9 mouse cellular contexts compared by ENCODE assay signal in the genomic region with DNA sequence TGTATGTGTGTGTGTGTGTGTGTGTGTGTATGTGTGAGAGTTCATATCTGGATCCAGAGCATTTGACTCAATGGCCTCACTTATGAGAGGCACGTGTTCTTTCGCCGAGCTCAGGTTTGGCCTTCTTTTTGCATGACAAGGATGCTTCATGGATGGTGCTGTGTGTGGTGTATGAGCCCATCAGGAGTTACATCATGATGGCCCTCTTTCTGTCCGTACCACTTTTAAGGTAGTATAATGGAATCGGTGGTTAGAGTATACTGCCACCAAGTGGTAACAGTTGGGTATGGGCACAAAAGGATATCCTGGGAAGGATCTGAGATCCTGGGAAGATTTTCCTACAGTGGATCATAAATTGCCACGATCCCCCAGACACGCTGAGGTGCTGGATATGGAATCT. TPM values are rescaled to one million over a fixed set of nuclear protein-coding genes. Genes with fewer than 3 reads are reported as not detected.
DNase-seq lines count a peak whose midpoint lies in the region; ATAC-seq and TF ChIP-seq lines count a peak whose summit lies in the region.
"Had no signal": no experiment of that assay in that cellular context is flagged by ENCODE, and none has a peak within 500 bp of the region (broad histone marks: within the 10 kb centered on the region; RNA-seq: fewer than 3 reads in every experiment).

No protein-coding gene starts in this region.

- H3K36me3 ChIP-seq in kidney, adult 2 months (ENCODE audit: control insufficient read depth, insufficient read depth, low read length), result no peaks in the 10 kb centered on the region
- no peaks in the 10 kb centered on the region for H3K36me3 ChIP-seq in kidney, embryonic 14.5 days (ENCODE audit: control insufficient read depth, insufficient read depth, low read length)
- H3K36me3 ChIP-seq: midbrain, embryonic 12.5 days had no signal

- H3K27ac ChIP-seq in kidney, adult 2 months (ENCODE audit: insufficient read depth, low read depth, low read length), result no peak overlapping the region
- H3K27ac ChIP-seq in kidney, embryonic 14.5 days (ENCODE audit: low read depth, low read length), result no peak overlapping the region
- H3K27ac ChIP-seq: midbrain, embryonic 12.5 days had no signal

- H3K9me3 ChIP-seq in kidney, embryonic 14.5 days (ENCODE audit: control insufficient read depth, low read length), result no peaks in the 10 kb centered on the region
- H3K9me3 ChIP-seq: midbrain, embryonic 12.5 days had no signal

- ATAC-seq in kidney, embryonic 14.5 days (ENCODE audit: low FRiP score, low TSS enrichment), result no peak
- peak; percentile 57 for ATAC-seq in erythroblast, adult 5-6 weeks (replicated peaks; ENCODE audit: low FRiP score, poor library complexity, severe bottlenecking)

- no peak for TF ChIP-seq POLR2A in kidney, adult 2 months (IDR thresholded peaks at IDR 0.05; ENCODE audit: low read depth, low read length)

- no peak overlapping the region for H3K4me3 ChIP-seq in kidney, adult 2 months (ENCODE audit: insufficient read depth, low read depth, low read length)
- no peak overlapping the region for H3K4me3 ChIP-seq in kidney, embryonic 14.5 days (ENCODE audit: low read length)
- H3K4me3 ChIP-seq: midbrain, embryonic 12.5 days had no signal

- H3K9ac ChIP-seq in kidney, embryonic 14.5 days (ENCODE audit: low read depth, low read length), result no peak overlapping the region
- H3K9ac ChIP-seq: midbrain, embryonic 12.5 days had no signal

- H3K4me1 ChIP-seq in kidney, adult 2 months (ENCODE audit: control insufficient read depth, insufficient read depth, low read length), result no peaks in the 10 kb centered on the region
- H3K4me1 ChIP-seq in kidney, embryonic 14.5 days (ENCODE audit: control insufficient read depth, insufficient read depth, low read length), result no peaks in the 10 kb centered on the region
- H3K4me1 ChIP-seq: midbrain, embryonic 12.5 days had no signal

- TF ChIP-seq CTCF in kidney, adult 2 months (conservative IDR thresholded peaks at IDR 0.05; ENCODE audit: insufficient read depth, insufficient read length, low read depth, low read length), result peak; percentile 38

- no peak overlapping the region for H3K4me2 ChIP-seq in kidney, embryonic 14.5 days (replicated peaks; ENCODE audit: low read depth, low read length)
- H3K4me2 ChIP-seq: midbrain, embryonic 12.5 days had no signal

- WGBS in kidney, adult 2 months, result 9% methylated on average over 7 of the region's 7 CpGs
- WGBS in kidney, embryonic 14.5 days, result 14% methylated on average over 7 of the region's 7 CpGs

- peak; percentile 68 for DNase-seq in kidney, adult 2 months
- DNase-seq in adrenal gland, postnatal 25 days, result peak; percentile 5
- DNase-seq in heart, postnatal 4 days, result peak; percentile 44
- DNase-seq in layer of hippocampus, postnatal 10 days (ENCODE audit: low spot score in 2 of 2), result peak; percentile 68 to 71
- peak; percentile 83 for DNase-seq in lung, postnatal 36 days
- DNase-seq in skeletal muscle tissue, adult 2 months (ENCODE audit: low read depth, low spot score), result peak; percentile 21

- H3K27me3 ChIP-seq in kidney, adult 2 months (replicated peaks; ENCODE audit: control insufficient read depth, insufficient read depth, low read length), result no peaks in the 10 kb centered on the region
- no peaks in the 10 kb centered on the region for H3K27me3 ChIP-seq in kidney, embryonic 14.5 days (ENCODE audit: control insufficient read depth, insufficient read depth, low read length)
- H3K27me3 ChIP-seq: midbrain, embryonic 12.5 days had no signal

RNA-seq across cellular contexts. Expression of gene Melk, which starts 8.1 kb away (rescaled TPM):
- polyA plus RNA-seq in kidney, adult 2 months (2012; rRNA removed), result 0.15 and 0.39 TPM in 2 replicates
- polyA plus RNA-seq in kidney, embryonic 14.5 days (2014; fragmentation: Nextera tagmentation; extraction: Ambion mirVana), result 41.6 and 52.6 TPM in 2 replicates
- total RNA-seq in adrenal gland, postnatal 25 days (2021), result 3.2 and 5.7 TPM in 2 replicates
- total RNA-seq in erythroblast, adult 5-6 weeks (2015; ENCODE audit: low replicate concordance), result 5.0 and 6.9 TPM in 2 replicates
- total RNA-seq in erythroblast, adult 5-6 weeks (2017; ENCODE audit: low replicate concordance), result 8.2 and 9.0 TPM in 2 replicates
- 10 to 100 TPM; 14.6 to 15.0 TPM for total RNA-seq in heart, postnatal 4 days (2021)
- total RNA-seq in layer of hippocampus, postnatal 10 days (2021), result 1 to 10 TPM; 1.8 to 1.9 TPM

RNA-seq across cellular contexts. Expression of gene Rnf38, which starts 58.9 kb away (rescaled TPM):
- polyA plus RNA-seq in kidney, adult 2 months (2012; rRNA removed), result 69.9 and 72.6 TPM in 2 replicates
- 25.8 and 41.0 TPM in 2 replicates for polyA plus RNA-seq in kidney, embryonic 14.5 days (2014; fragmentation: Nextera tagmentation; extraction: Ambion mirVana)
- total RNA-seq in adrenal gland, postnatal 25 days (2021), result 44.5 and 49.6 TPM in 2 replicates
- total RNA-seq in erythroblast, adult 5-6 weeks (2015; ENCODE audit: low replicate concordance), result 46.9 and 57.5 TPM in 2 replicates
- total RNA-seq in erythroblast, adult 5-6 weeks (2017; ENCODE audit: low replicate concordance), result 26.5 and 39.2 TPM in 2 replicates
- total RNA-seq in heart, postnatal 4 days (2021), result 10 to 100 TPM; 56.5 to 57.8 TPM
- 10 to 100 TPM; 64.6 to 66.4 TPM for total RNA-seq in layer of hippocampus, postnatal 10 days (2021)

Comparison
In these comparisons a context has a peak if more than half of its experiments do, and no peak if none do; other contexts are left out.
1. DNase-seq: peak in every context shown above with its lines; median percentile 83 in lung, postnatal 36 days; 70 in layer of hippocampus, postnatal 10 days; 68 in kidney, adult 2 months; 44 in heart, postnatal 4 days; 21 in skeletal muscle tissue, adult 2 months; 5 in adrenal gland, postnatal 25 days.